Mouse (Mus musculus) stomach, embryonic 14.5 days (tissue): ENCODE measurements around the gene Runx1. TPM values are rescaled to one million over a fixed set of nuclear protein-coding genes. Genes with fewer than 3 reads are reported as not detected.

Experiments
- ATAC-seq: fragments of 200-750 bp; cut with Nextera tagmentation; 2 replicates; pipeline ENCODE4 v1.8.0; 2017; ENCODE audit warnings: low read depth, moderate TSS enrichment; ENCODE audit not compliant: insufficient number of reproducible peaks, insufficient read depth, low FRiP score
- H3K27ac ChIP-seq: fragments of 300-500 bp; sonication (generic); 2 replicates; pipeline ENCODE4 v1.5.1; 2014; ENCODE audit warnings: mild to moderate bottlenecking, low read length, moderate library complexity, mixed read lengths
- H3K27me3 ChIP-seq: fragments of 300-500 bp; sonication (generic); 2 replicates; pipeline ENCODE4 v1.6.1; 2014; ENCODE audit warnings: low read length, control low read depth, mixed read lengths; ENCODE audit not compliant: control insufficient read depth, insufficient read depth
- H3K36me3 ChIP-seq: fragments of 300-500 bp; sonication (generic); 2 replicates; pipeline ENCODE4 v1.6.1; 2014; ENCODE audit warnings: mild to moderate bottlenecking, control low read depth, low read length, moderate library complexity, mixed read lengths; ENCODE audit not compliant: control insufficient read depth, insufficient read depth
- H3K4me1 ChIP-seq: fragments of 300-500 bp; sonication (generic); 2 replicates; pipeline ENCODE4 v1.6.1; 2014; ENCODE audit warnings: low read length, control low read depth, mixed read lengths; ENCODE audit not compliant: control insufficient read depth, insufficient read depth
- H3K4me2 ChIP-seq: fragments of 300-500 bp; sonication (generic); replicated peaks from 2 replicates; pipeline ENCODE4 v1.6.1; 2014; ENCODE audit warnings: low read depth, low read length, control low read depth
- H3K4me3 ChIP-seq: fragments of 300-500 bp; sonication (generic); 2 replicates; pipeline ENCODE4 v1.5.1; 2014; ENCODE audit warnings: low read depth, low read length, control low read depth
- H3K9ac ChIP-seq: fragments of 300-500 bp; sonication (generic); replicated peaks from 2 replicates; pipeline ENCODE4 v1.6.1; 2014; ENCODE audit warnings: low read depth, mild to moderate bottlenecking, control low read depth, low read length, moderate library complexity, mixed read lengths
- H3K9me3 ChIP-seq: fragments of 300-500 bp; sonication (generic); 2 replicates; pipeline ENCODE4 v1.6.1; 2016; ENCODE audit warnings: low read depth, low read length, control low read depth; ENCODE audit not compliant: control insufficient read depth
- WGBS: fragments of 180-500 bp; shearing (Covaris S2); extraction: QIAGEN DNeasy Blood & Tissue Kit; methylation state at CpG from one replicate; pipeline ENCODE4 v1.1.7; 2014; 5-methylcytosine and 5-hydroxymethylcytosine counted together
- polyA plus RNA-seq: library from polyadenylated mRNA; unstranded; fragments of >200 nt; fragmentation: Nextera tagmentation; extraction: Ambion mirVana; gene quantifications from 2 replicates; pipeline ENCODE4 v1.2.1, GENCODE M21; 2014

Gene Runx1
- polyA plus RNA-seq, 1 experiment from 2014 or later, result 9.2 TPM

DNA sequence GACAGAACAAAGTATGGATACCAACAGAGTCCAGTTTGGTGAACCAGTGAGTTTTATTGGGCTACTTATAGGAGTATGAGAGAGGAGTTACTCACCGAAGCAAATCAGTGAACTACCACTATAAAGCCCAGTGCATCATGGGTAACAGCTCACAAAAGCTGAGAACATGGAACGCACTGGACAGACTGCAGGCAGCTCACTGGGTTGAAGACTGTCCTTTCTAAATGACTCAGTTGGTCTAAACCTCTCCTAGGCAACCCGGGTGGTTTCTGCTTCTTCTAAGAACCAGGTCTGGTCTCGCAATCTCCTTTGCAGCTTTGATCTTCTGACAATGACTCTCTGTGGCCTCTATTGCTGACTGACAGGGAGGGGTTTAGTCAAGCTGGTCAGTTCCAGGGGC, 36.5 kb upstream of the Runx1 start:
- Histone ChIP-seq H3K4me2 (no peak overlapping the region), H3K4me3 (no peak overlapping the region), H3K27me3 (no peaks in the 10 kb centered on the region), H3K4me1 (no peaks in the 10 kb centered on the region), H3K9ac (no peak overlapping the region), H3K9me3 (no peaks in the 10 kb centered on the region), H3K36me3 (no peaks in the 10 kb centered on the region), H3K27ac (no peak overlapping the region)
- no peak for ATAC-seq
- WGBS, result 83% methylated on average over 4 of the region's 4 CpGs

GRCm38 (mm10) chr16:92861571-92861970, 35.6 kb upstream of the Runx1 start:
- Histone ChIP-seq H3K9ac (no peak overlapping the region), H3K9me3 (no peaks in the 10 kb centered on the region), H3K4me1 (no peaks in the 10 kb centered on the region), H3K27me3 (no peaks in the 10 kb centered on the region), H3K4me2 (no peak overlapping the region), H3K36me3 (no peaks in the 10 kb centered on the region), H3K4me3 (no peak overlapping the region), H3K27ac (no peak overlapping the region)
- no peak for ATAC-seq
- WGBS, result 75% methylated on average over 2 of the region's 2 CpGs

DNA sequence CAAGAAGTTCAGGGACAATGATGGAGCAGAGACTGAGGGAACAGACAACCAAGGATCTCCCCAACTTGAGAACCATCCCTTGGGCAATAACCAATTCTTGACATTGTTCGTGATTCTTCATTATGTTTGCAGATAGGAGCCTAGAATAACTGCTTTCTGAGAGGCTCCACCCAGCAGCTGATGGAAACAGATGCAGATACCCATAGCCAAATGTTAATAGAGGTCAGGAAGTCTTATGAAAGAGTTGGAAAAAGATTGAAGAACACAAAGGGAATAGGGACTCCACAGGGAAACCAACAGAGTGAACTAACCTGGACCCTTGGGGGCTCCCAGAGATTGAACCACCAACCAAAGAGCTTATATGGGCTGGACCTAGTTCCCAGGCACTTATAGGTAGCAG, 34.7 kb upstream of the Runx1 start:
- WGBS, result 90% methylated on average over 1 of the region's 1 CpGs
- no peak for ATAC-seq
- no peak overlapping the region for H3K4me3 ChIP-seq
- no peak overlapping the region for H3K4me2 ChIP-seq
- H3K27ac ChIP-seq, result no peak overlapping the region
- no peak overlapping the region for H3K9ac ChIP-seq
- H3K9me3 ChIP-seq, result no peaks in the 10 kb centered on the region
- no peaks in the 10 kb centered on the region for H3K4me1 ChIP-seq
- no peaks in the 10 kb centered on the region for H3K27me3 ChIP-seq
- H3K36me3 ChIP-seq, result no peaks in the 10 kb centered on the region

DNA sequence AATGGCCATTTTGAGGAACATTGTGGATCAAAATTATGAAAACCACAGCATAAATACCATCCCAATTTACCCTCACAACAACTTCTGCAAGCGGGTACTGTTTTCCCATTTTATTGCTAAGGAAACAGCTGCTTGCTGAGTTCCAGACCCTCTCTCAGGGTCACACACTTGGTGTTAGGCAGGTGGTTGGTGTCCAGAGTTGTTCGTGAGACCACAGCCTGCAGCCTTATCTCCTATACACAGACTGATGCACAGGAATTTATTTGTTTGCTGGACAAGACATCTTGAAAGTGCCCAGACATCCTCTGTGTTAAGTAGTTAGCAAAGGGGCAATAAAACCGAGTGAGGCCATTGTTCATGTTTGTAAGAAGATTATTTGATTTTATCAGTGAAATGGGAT, 30.8 kb upstream of the Runx1 start:
- Histone ChIP-seq H3K27ac (no peak overlapping the region), H3K4me1 (no peaks in the 10 kb centered on the region), H3K27me3 (no peaks in the 10 kb centered on the region), H3K36me3 (no peaks in the 10 kb centered on the region), H3K4me2 (no peak overlapping the region), H3K4me3 (no peak overlapping the region), H3K9ac (no peak overlapping the region), H3K9me3 (no peaks in the 10 kb centered on the region)
- no peak for ATAC-seq
- 55% methylated on average over 3 of the region's 3 CpGs for WGBS

DNA sequence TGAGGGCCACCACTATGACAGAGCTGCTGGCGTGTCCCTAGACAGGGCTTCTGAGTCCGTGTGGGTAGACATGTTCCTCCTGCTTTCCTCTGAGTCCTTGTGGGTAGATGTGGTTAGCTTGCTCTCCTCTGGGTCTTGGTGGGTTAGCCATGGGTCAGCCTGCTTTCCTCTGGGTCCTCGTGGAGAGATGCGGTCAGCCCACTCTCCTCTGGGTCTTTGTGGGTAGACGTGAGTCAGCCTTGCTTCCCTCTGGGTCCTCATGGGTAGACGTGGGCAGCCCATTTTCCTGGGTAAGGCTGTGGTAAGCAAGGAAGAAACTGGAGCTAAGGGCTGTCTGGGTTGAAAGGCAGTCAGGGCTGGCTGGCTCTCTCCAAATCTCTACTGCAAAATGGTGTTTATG, 26.3 kb upstream of the Runx1 start:
- H3K27ac ChIP-seq, result no peak overlapping the region
- H3K36me3 ChIP-seq, result no peaks in the 10 kb centered on the region
- ATAC-seq, result no peak
- no peak overlapping the region for H3K4me2 ChIP-seq
- H3K4me3 ChIP-seq, result no peak overlapping the region
- no peaks in the 10 kb centered on the region for H3K4me1 ChIP-seq
- WGBS, result 90% methylated on average over 6 of the region's 6 CpGs
- H3K9ac ChIP-seq, result no peak overlapping the region
- H3K27me3 ChIP-seq, result no peaks in the 10 kb centered on the region
- no peaks in the 10 kb centered on the region for H3K9me3 ChIP-seq

GRCm38 (mm10) chr16:92850416-92850815, 24.5 kb upstream of the Runx1 start:
- H3K9me3 ChIP-seq, result no peaks in the 10 kb centered on the region
- no peaks in the 10 kb centered on the region for H3K27me3 ChIP-seq
- WGBS, result 67% methylated on average over 3 of the region's 3 CpGs
- no peak overlapping the region for H3K9ac ChIP-seq
- H3K4me2 ChIP-seq, result no peak overlapping the region
- H3K36me3 ChIP-seq, result no peaks in the 10 kb centered on the region
- no peak overlapping the region for H3K4me3 ChIP-seq
- no peak overlapping the region for H3K27ac ChIP-seq
- no peak for ATAC-seq
- 0 out of 2 replicates have a peak, but pooled peaks cover 8% of the 10 kb centered on the region for H3K4me1 ChIP-seq

DNA sequence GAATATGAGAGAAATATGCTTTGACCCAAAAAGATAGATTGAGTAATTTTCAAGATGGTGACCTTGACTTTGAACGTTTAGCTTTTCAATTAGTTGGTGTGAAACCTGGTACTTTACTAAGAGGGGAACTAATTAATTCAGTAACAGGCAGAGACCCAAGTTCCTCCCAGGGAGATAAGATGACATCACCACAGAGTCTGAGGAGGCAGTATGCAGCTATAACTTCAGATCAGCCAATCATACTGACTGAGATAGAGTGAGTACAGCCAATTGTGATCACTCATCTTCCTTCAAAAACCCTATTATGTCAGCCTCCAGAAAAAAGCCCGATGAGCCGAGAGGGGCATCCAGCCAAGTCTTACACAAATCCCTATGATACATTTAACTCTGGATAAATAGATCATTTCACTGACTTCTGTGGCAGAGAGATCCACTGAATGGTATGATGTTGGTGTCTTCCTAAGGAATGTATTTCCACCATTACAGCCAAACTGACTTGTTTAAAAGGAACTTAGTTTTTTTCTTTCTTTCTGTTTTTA, 21.9 kb upstream of the Runx1 start:
- Histone ChIP-seq H3K4me2 (no peak overlapping the region), H3K4me3 (no peak overlapping the region), H3K9ac (no peak overlapping the region), H3K9me3 (no peaks in the 10 kb centered on the region), H3K4me1 (0 out of 2 replicates have a peak, but pooled peaks cover 10% of the 10 kb centered on the region), H3K27me3 (no peaks in the 10 kb centered on the region), H3K36me3 (no peaks in the 10 kb centered on the region), H3K27ac (no peak overlapping the region)
- WGBS, result 56% methylated on average over 3 of the region's 3 CpGs
- ATAC-seq, result no peak

DNA sequence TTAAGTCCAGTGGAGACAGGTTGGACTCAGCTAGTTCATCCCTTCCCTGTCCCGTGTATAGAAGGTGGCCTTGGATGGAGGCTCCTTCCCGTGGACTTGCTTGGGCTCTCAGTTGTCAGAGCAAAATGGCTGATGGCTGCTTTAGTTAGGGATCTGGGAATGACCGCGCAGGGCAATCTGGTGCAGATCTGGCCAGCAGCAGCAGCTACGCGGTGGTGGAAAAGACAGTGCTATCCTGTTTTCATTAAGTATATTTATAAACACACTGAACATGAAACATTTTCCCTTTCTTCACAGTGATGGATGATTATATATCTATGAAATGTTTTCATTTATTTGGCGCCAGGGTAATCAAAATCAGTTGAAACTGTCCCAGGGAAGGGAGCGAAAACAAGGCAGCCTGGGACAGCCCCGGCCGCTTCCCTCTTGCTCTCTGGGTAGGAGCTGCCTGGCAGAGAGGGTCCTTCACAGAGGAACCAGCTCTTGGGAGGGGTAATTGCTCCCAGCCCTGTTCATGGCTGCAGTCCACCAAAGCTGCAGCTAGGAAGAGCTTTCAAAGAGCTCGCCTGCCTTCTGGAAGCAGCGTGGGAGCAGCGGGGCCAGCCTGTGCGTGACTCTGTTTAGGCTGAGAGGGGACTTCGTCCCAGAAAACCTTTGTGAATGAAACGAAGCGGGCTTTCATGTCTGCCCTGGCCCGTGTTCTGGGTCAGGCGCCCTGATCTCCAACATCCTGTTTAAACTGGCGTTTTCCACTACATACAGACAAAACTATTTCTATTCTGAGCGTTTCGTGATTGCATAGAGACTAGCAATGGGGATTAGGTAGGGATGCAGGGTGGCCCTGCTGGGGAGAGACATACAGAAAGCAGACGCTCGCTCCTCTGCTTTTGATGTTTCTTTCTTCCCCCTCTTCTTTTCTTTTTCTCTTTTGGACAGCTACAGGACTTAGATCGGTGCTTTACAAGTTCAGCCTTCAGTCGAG, 19.6 kb upstream of the Runx1 start:
- ATAC-seq, result peak; percentile 40; the same call in 1 of the 2 replicates
- Histone ChIP-seq H3K4me3 (no peak overlapping the region), H3K9me3 (no peaks in the 10 kb centered on the region), H3K9ac (no peak overlapping the region), H3K27me3 (no peaks in the 10 kb centered on the region), H3K36me3 (no peaks in the 10 kb centered on the region), H3K27ac (peak overlapping the region; percentile 74), H3K4me2 (peak overlapping the region; percentile 26), H3K4me1 (0 out of 2 replicates have a peak, but pooled peaks cover 10% of the 10 kb centered on the region)
- 31% methylated on average over 26 of the region's 26 CpGs for WGBS
